ENCODE assay signal across 8 mouse cellular contexts in the genomic region with DNA sequence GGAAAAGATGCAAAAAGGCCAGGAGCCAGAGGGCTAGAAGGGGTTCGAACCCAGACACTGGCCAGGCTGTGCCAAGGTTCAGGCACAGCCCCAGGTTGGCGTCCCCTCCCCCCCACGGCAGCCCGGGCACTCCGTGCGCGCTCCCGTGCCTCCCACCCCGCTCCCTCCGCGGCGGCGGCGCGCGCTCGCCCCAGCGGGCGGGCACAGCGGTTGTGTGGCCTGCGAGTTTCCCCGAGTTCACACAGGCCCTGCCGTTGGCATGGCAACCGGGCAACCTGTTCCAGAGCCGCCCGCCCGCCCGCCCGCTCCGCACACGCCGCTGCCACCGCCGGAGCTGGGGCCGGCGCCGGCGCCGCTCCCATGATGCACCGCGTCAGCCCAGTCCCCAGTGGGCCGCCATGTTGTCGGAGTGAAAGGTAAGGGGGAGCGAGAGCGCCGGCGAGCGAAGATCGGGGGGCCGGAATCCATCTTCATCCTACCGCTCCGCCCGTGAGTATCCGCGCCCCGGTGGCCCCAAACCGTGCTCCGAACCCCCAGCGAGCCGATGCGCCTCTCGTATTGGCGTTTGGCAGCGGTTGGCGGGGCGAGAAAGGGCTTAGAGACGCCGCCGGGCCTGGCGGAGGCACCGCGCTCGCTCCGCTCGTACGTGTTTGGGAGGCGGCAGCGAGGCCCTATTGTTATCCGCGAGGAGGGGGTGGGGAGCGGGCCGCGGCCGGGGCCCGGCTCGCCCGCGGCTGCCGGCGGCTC. TPM values are rescaled to one million over a fixed set of nuclear protein-coding genes. Genes with fewer than 3 reads are reported as not detected.
DNase-seq lines count a peak whose midpoint lies in the region; ATAC-seq lines count a peak whose summit lies in the region.

A gene (plus strand): TSS at position 343 of the 747 bp plus-strand sequence.

- H3K27me3 ChIP-seq in megakaryocyte, embryonic 14.5 days (replicated peaks) = no peaks in the 10 kb centered on the region

- peaks cover 3% of the 10 kb centered on the region for H3K36me3 ChIP-seq in megakaryocyte, embryonic 14.5 days (replicated peaks; ENCODE audit: low read length)

- H3K4me1 ChIP-seq in megakaryocyte, embryonic 14.5 days = peaks cover 46% of the 10 kb centered on the region

- peak; percentile 76 for ATAC-seq in common myeloid progenitor, adult 5-6 weeks (replicated peaks; ENCODE audit: low read depth, poor library complexity, severe bottlenecking)

- peak; percentile 98 for DNase-seq in ZHBTc4 (ENCODE audit: low read depth, low spot score)
- peak; percentile 67 to 81 for DNase-seq in gastrocnemius, adult 8-10 months (ENCODE audit: low spot score in 2 of 2)
- peak; percentile 69 for DNase-seq in hindlimb bud, embryonic 11.5 days (ENCODE audit: extremely low spot score, low read depth, low spot score)
- peak; percentile 63 to 90 for DNase-seq in left cerebral cortex, adult 8-10 months (ENCODE audit: low spot score in 2 of 2)
- peak; percentile 94 to 95 for DNase-seq in right cerebral cortex, postnatal 10 days (ENCODE audit: low spot score in 2 of 2)
- DNase-seq in urinary bladder, postnatal 25 days (ENCODE audit: low spot score) = peak; percentile 82

- no peaks in the 10 kb centered on the region for H3K9me3 ChIP-seq in megakaryocyte, embryonic 14.5 days

- H3K4me3 ChIP-seq in megakaryocyte, embryonic 14.5 days (replicated peaks) = peak within 1 kb of the TSS; percentile 97

RNA-seq across cellular contexts. Expression of the gene that starts here (rescaled TPM):
- total RNA-seq in common myeloid progenitor, adult 5-6 weeks (2017) = 57.2 and 73.1 TPM in 2 replicates
- 10 to 100 TPM; 35.2 to 43.9 (median 38.9) TPM for total RNA-seq in gastrocnemius, adult 8-10 months (2022)
- total RNA-seq in left cerebral cortex, adult 8-10 months (2022) = 100 to 1,000 TPM; 101 to 116 (median 106) TPM
- polyA plus RNA-seq in megakaryocyte, embryonic 14.5 days (2012; ENCODE audit: insufficient read depth, low replicate concordance) = 6.7 and 7.0 TPM in 2 replicates

Comparison
In these comparisons a context has a peak if more than half of its experiments do, and no peak if none do; other contexts are left out.
1. Peak in every context shown above with its lines: DNase-seq, ATAC-seq and H3K4me3 ChIP-seq.